Mouse (Mus musculus): ENCODE results near the gene Plau. TPM values are rescaled to one million over a fixed set of nuclear protein-coding genes. Genes with fewer than 3 reads are reported as not detected.

Plau gene
- polyA plus RNA-seq, 1 experiment from 2014 or later = 1.2 TPM

DNA sequence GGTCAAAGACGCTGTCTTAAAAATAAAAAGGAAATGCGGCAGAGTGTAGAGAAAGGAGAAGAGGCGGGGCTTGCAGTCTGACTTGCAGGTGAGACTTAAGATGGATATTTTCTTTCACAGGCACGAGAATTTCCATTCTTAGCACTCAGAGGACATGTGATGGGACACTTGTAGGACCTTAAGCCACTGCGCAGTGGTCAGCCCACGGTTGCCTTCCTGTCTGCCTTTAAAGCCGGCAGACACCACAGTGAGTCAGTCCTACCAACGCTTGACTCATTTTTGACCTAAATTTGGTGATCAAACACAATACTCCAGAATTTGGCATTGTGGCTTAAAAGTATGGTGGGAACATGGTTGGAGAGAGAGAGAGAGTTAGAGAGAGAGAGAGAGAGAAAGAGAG is 25.2 kb upstream of the Plau start:
- Histone ChIP-seq H3K36me3 (no peaks in the 10 kb centered on the region), H3K27me3 (no peaks in the 10 kb centered on the region), H3K4me2 (no peak overlapping the region), H3K27ac (replicated peaks) (no peak overlapping the region), H3K9ac (no peak overlapping the region), H3K4me1 (replicated peaks) (no peaks in the 10 kb centered on the region), H3K4me3 (no peak overlapping the region), H3K9me3 (no peaks in the 10 kb centered on the region)
- ATAC-seq (ENCODE audit: low read depth) = no peak
- 92% methylated on average over 8 of the region's 8 CpGs for WGBS

GRCm38 (mm10) chr14:20811779-20812406 is 24.6 kb upstream of the Plau start:
- no peak for ATAC-seq (ENCODE audit: low read depth)
- Histone ChIP-seq H3K9me3 (0 out of 2 replicates have a peak, but pooled peaks cover 6% of the 10 kb centered on the region), H3K4me2 (no peak overlapping the region), H3K4me1 (replicated peaks) (no peaks in the 10 kb centered on the region), H3K36me3 (no peaks in the 10 kb centered on the region), H3K9ac (no peak overlapping the region), H3K4me3 (no peak overlapping the region), H3K27ac (replicated peaks) (no peak overlapping the region), H3K27me3 (no peaks in the 10 kb centered on the region)
- WGBS = 64% methylated on average over 7 of the region's 7 CpGs

- Histone ChIP-seq H3K4me3 (no peak overlapping the region), H3K27ac (replicated peaks) (no peak overlapping the region), H3K9ac (no peak overlapping the region), H3K4me2 (no peak overlapping the region), H3K9me3 (0 out of 2 replicates have a peak, but pooled peaks cover 8% of the 10 kb centered on the region), H3K27me3 (no peaks in the 10 kb centered on the region), H3K4me1 (replicated peaks) (no peaks in the 10 kb centered on the region), H3K36me3 (no peaks in the 10 kb centered on the region)
- no peak for ATAC-seq (ENCODE audit: low read depth)
- WGBS = 77% methylated on average over 3 of the region's 3 CpGs
These were observed 21.0 kb upstream of the Plau start for GRCm38 (mm10) chr14:20815448-20815847.

- Histone ChIP-seq H3K36me3 (no peaks in the 10 kb centered on the region), H3K27me3 (no peaks in the 10 kb centered on the region)
- 90% methylated on average over 1 of the region's 1 CpGs for WGBS
These were observed 11.9 kb upstream of the Plau start for GRCm38 (mm10) chr14:20824517-20824916.

DNA sequence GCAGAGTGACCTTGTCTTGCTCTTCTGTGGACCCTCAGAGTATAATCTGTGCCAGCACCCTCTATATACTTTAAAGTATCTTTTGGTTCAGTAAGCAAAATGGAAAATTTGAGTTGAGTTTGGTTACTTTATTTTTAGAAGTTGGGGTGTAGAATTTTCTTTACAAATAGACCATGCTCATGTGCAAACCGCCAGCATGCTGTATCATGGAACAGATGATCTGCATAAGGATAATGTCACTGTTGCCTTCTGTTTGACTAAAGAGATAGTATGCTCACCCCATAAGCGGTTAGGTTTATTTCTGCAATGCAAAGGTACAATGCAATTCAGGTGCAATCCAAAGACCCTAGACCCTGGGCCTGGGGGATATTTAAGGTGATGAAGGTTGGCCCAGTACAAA is 10.9 kb upstream of the Plau start:
- no peaks in the 10 kb centered on the region for H3K36me3 ChIP-seq
- 87% methylated on average over 2 of the region's 2 CpGs for WGBS

More at GRCm38 (mm10) chr14:20824517-20824916, 11.9 kb upstream of the Plau start:
- ATAC-seq (ENCODE audit: low read depth) = no peak
- no peak overlapping the region for H3K4me2 ChIP-seq
- no peaks in the 10 kb centered on the region for H3K9me3 ChIP-seq
- no peaks in the 10 kb centered on the region for H3K4me1 ChIP-seq (replicated peaks)
- no peak overlapping the region for H3K4me3 ChIP-seq
- no peak overlapping the region for H3K9ac ChIP-seq
- no peak overlapping the region for H3K27ac ChIP-seq (replicated peaks)

DNA sequence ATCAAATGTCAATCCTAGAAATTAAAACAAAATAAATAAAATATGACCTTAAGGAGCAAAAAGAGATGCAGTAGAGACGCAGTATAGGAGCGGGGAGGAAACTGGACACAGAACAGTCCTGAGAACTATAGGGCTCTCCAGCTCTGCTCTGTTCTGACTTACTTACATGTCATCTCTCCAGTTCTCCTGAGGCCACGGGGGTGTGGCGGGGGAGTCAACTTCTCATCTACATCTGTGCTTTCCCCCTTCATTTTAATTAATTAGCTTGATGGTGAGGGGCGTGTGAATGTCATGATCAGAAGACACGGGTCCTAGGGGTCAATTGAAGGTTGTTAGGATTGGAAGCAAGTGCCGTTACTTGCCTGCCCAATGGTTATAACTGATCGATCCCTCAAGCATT is 9.4 kb upstream of the Plau start:
- no peaks in the 10 kb centered on the region for H3K36me3 ChIP-seq
- no peaks in the 10 kb centered on the region for H3K9me3 ChIP-seq
- H3K27me3 ChIP-seq = no peaks in the 10 kb centered on the region
- H3K27ac ChIP-seq (replicated peaks) = no peak overlapping the region
- H3K4me1 ChIP-seq (replicated peaks) = no peaks in the 10 kb centered on the region
- ATAC-seq (ENCODE audit: low read depth) = no peak
- 89% methylated on average over 8 of the region's 8 CpGs for WGBS
- no peak overlapping the region for H3K4me3 ChIP-seq
- no peak overlapping the region for H3K9ac ChIP-seq
- H3K4me2 ChIP-seq = no peak overlapping the region

More for the DNA sequence above, 10.9 kb upstream of the Plau start:
- Histone ChIP-seq H3K27ac (replicated peaks) (no peak overlapping the region), H3K4me1 (replicated peaks) (no peaks in the 10 kb centered on the region), H3K4me3 (no peak overlapping the region), H3K4me2 (no peak overlapping the region), H3K9ac (no peak overlapping the region), H3K27me3 (no peaks in the 10 kb centered on the region), H3K9me3 (no peaks in the 10 kb centered on the region)
- ATAC-seq (ENCODE audit: low read depth) = no peak

DNA sequence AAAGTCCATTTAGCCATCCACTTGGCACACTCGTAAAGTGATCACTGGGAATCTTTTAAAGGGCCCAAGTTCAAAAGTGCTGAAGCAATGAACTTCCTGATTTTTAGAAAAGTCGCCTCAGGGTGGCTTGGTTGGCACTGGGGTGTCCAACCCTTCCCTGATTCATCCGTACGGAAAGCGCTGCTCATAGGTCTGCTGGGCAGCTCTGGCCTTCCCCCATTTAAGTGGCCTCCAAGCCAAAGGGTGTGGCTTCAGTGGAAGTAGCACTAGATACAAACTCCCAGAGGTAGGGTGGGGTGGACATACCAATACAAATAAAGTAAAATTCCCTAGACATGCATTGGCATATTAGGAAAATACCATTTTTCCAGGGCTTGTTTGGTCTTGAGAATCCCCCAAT is 9.0 kb upstream of the Plau start:
- ATAC-seq (ENCODE audit: low read depth) = no peak
- WGBS = 90% methylated on average over 5 of the region's 5 CpGs

GRCm38 (mm10) chr14:20828524-20828923 is 7.9 kb upstream of the Plau start:
- Histone ChIP-seq H3K27me3 (no peaks in the 10 kb centered on the region), H3K9ac (no peak overlapping the region), H3K36me3 (no peaks in the 10 kb centered on the region), H3K4me1 (replicated peaks) (no peaks in the 10 kb centered on the region), H3K4me3 (no peak overlapping the region), H3K27ac (replicated peaks) (no peak overlapping the region), H3K9me3 (no peaks in the 10 kb centered on the region), H3K4me2 (no peak overlapping the region)
- 86% methylated on average over 3 of the region's 3 CpGs for WGBS
- ATAC-seq (ENCODE audit: low read depth) = no peak

More for the DNA sequence above, 9.0 kb upstream of the Plau start:
- no peak overlapping the region for H3K27ac ChIP-seq (replicated peaks)
- no peaks in the 10 kb centered on the region for H3K9me3 ChIP-seq
- H3K4me2 ChIP-seq = no peak overlapping the region
- H3K9ac ChIP-seq = no peak overlapping the region
- H3K4me1 ChIP-seq (replicated peaks) = no peaks in the 10 kb centered on the region
- no peaks in the 10 kb centered on the region for H3K36me3 ChIP-seq
- no peaks in the 10 kb centered on the region for H3K27me3 ChIP-seq
- no peak overlapping the region for H3K4me3 ChIP-seq

DNA sequence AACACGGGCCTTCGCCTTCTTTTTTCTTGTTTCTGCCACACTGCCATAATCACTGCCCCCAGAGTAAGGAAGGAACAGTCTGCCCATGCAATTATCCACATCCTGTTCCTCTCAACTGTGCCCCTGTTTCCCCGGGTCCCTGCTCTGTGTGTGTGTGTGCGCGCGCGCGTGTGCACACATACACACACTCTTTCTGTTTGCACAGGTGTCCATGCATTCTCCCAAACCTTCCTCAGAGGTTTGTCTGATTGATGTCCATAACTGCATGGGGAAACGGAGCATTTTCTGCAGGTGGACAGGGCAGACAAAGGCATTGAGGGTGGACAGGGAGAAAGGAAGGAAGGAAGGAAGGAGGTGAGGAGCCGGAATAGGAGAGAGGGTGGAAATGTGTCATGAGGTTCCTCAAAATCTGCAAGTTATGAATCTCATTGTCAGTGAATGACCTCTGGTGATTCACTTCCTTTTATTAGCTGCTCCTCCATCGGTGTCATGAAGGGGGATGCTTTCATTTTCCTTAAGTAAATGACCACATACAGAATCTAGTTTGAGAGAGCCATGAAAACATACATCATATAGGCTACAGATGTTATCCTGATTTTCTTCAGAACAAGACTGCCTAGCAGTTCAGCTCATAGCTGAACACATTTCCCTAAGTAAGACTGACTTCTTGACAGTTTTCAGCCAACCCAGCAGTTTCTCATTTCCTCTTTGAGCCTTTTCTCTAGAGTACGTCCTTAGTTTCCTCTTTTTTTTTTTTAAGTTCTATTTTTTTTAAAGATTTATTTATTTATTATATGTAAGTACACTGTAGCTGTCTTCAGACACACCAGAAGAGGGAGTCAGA is 6.7 kb upstream of the Plau start:
- Histone ChIP-seq H3K36me3 (no peaks in the 10 kb centered on the region), H3K9me3 (no peaks in the 10 kb centered on the region), H3K9ac (no peak overlapping the region), H3K27me3 (no peaks in the 10 kb centered on the region), H3K4me2 (no peak overlapping the region), H3K4me1 (replicated peaks) (no peaks in the 10 kb centered on the region), H3K27ac (replicated peaks) (no peak overlapping the region), H3K4me3 (no peak overlapping the region)
- no peak for ATAC-seq (ENCODE audit: low read depth)
- WGBS = 82% methylated on average over 12 of the region's 12 CpGs

DNA sequence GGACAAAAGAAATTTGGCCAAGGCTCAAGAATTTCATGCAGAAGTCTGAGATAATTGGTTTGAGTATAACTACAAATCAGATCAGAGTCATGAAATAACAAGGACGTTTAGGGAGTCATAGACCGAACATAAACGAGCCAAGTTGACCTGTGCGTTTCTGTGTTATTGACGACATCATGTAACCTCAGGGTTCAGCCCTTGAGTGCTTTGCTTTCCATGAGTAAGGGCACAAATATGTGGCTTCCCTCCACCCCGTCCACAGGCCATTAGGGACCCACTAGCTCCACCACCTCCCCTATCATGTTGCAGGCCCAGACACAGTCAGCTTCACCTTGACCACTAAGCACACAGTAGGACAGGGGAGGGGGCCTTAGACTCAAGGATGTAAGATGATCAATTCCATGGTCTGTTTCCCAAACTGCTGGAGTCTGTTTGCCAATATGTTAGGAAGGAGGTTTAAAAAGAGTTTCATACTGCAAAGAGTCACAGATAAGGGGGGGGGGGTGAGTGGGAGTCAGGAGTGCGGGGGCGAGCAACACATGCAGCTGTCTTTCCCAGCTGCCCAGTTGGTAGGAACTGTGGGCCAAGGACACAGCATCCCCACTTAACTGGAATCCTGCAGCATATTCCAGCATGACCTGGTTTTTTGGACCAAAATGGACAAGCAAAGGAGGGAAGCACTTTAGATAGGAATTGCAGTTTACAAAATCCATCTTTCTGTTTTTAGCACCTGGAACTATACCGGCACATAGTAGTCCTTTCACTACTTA is 5.1 kb upstream of the Plau start:
- ATAC-seq (ENCODE audit: low read depth) = no peak
- H3K9me3 ChIP-seq = no peaks in the 10 kb centered on the region
- 0 out of 2 replicates have a peak, but pooled peaks cover 3% of the 10 kb centered on the region for H3K4me1 ChIP-seq (replicated peaks)
- no peak overlapping the region for H3K4me2 ChIP-seq
- WGBS = 79% methylated on average over 9 of the region's 9 CpGs
- H3K4me3 ChIP-seq = no peak overlapping the region
- no peaks in the 10 kb centered on the region for H3K27me3 ChIP-seq
- no peak overlapping the region for H3K9ac ChIP-seq
- H3K36me3 ChIP-seq = no peaks in the 10 kb centered on the region
- H3K27ac ChIP-seq (replicated peaks) = no peak overlapping the region

DNA sequence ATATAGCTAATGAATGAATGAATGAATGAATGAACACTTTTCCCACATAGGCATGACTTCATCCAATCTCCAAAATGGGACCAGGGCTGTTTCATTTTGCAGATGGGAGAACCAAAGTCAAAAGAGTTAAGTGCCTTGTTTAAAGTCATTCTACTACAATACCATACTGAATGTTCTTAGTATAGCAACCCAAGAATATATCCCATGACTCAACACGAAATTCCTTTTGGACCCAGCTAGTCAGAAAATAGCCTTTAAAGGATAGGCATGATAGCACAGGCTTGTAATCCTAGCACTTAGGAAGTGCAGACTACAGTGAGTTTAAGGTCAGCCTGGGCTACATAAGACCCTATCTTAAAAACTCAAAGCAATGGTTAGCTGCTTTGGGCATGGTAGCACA is 4.5 kb upstream of the Plau start:
- Histone ChIP-seq H3K36me3 (no peaks in the 10 kb centered on the region), H3K27me3 (no peaks in the 10 kb centered on the region), H3K9ac (no peak overlapping the region), H3K4me1 (replicated peaks) (peaks cover 6% of the 10 kb centered on the region), H3K4me2 (no peak overlapping the region), H3K27ac (replicated peaks) (no peak overlapping the region), H3K9me3 (no peaks in the 10 kb centered on the region), H3K4me3 (no peak overlapping the region)
- 73% methylated on average over 1 of the region's 1 CpGs for WGBS
- ATAC-seq (ENCODE audit: low read depth) = no peak

GRCm38 (mm10) chr14:20833525-20833924 is 2.9 kb upstream of the Plau start:
- no peak overlapping the region for H3K27ac ChIP-seq (replicated peaks)
- no peak overlapping the region for H3K4me3 ChIP-seq
- no peak for ATAC-seq (ENCODE audit: low read depth)
- no peaks in the 10 kb centered on the region for H3K9me3 ChIP-seq
- H3K4me1 ChIP-seq (replicated peaks) = peaks cover 9% of the 10 kb centered on the region
- no peaks in the 10 kb centered on the region for H3K36me3 ChIP-seq
- 88% methylated on average over 4 of the region's 4 CpGs for WGBS
- peaks cover 4% of the 10 kb centered on the region for H3K27me3 ChIP-seq
- H3K4me2 ChIP-seq = no peak overlapping the region
- H3K9ac ChIP-seq = no peak overlapping the region

All from neural tube, embryonic 13.5 days (tissue).